Mouse (Mus musculus) kidney, embryonic 15.5 days (tissue): ENCODE data around the gene Gm10436. TPM values are rescaled to one million over a fixed set of nuclear protein-coding genes. Genes with fewer than 3 reads are reported as not detected.
"Not testable (repeated sequence)": the region's sequence is repeated elsewhere in the genome, so short reads cannot be mapped to it uniquely, and the experiment has no call there.

Experiments used
- ATAC-seq: fragments of 200-750 bp; cut with Nextera tagmentation; replicated peaks from 2 replicates; pipeline ENCODE4 v1.8.0; 2017; ENCODE audit warnings: moderate TSS enrichment; ENCODE audit not compliant: low FRiP score
- H3K27ac ChIP-seq: fragments of 300-500 bp; sonication (generic); 2 replicates; pipeline ENCODE4 v1.5.1; 2015; ENCODE audit warnings: mild to moderate bottlenecking, inconsistent platforms
- H3K27me3 ChIP-seq: fragments of 300-500 bp; sonication (generic); 2 replicates; pipeline ENCODE4 v1.6.1; 2015; ENCODE audit warnings: inconsistent platforms
- H3K36me3 ChIP-seq: fragments of 300-500 bp; sonication (generic); 2 replicates; pipeline ENCODE4 v1.6.1; 2015; ENCODE audit warnings: inconsistent platforms
- H3K4me1 ChIP-seq: fragments of 300-500 bp; sonication (generic); 2 replicates; pipeline ENCODE4 v1.6.1; 2015; ENCODE audit warnings: inconsistent platforms
- H3K4me2 ChIP-seq: fragments of 300-500 bp; sonication (generic); 2 replicates; pipeline ENCODE4 v1.6.1; 2015; ENCODE audit warnings: moderate library complexity, mild to moderate bottlenecking, inconsistent platforms
- H3K4me3 ChIP-seq: fragments of 300-500 bp; sonication (generic); replicated peaks from 2 replicates; pipeline ENCODE4 v1.5.1; 2015; ENCODE audit warnings: mild to moderate bottlenecking, inconsistent platforms
- H3K9ac ChIP-seq: fragments of 300-500 bp; sonication (generic); 2 replicates; pipeline ENCODE4 v1.6.1; 2015; ENCODE audit warnings: mild to moderate bottlenecking, inconsistent platforms
- H3K9me3 ChIP-seq: fragments of 300-500 bp; sonication (generic); replicated peaks from 2 replicates; pipeline ENCODE4 v1.6.1; 2016; ENCODE audit warnings: inconsistent platforms
- WGBS: fragments of 180-500 bp; shearing (Covaris S2); methylation state at CpG from one replicate; pipeline ENCODE4 v1.1.7; 2015; ENCODE audit warnings: mixed read lengths; 5-methylcytosine and 5-hydroxymethylcytosine counted together
- polyA plus RNA-seq: library from polyadenylated mRNA; unstranded; fragments of >200 nt; fragmentation: Nextera tagmentation; extraction: Ambion mirVana; gene quantifications from 2 replicates; pipeline ENCODE4 v1.2.1, GENCODE M21; 2015

Gm10436 gene
- polyA plus RNA-seq = not detected in 2 replicates

GRCm38 (mm10) chr12:88182008-88182407 lies at the start of gene Gm10436:
TSS of gene Gm10436 (minus strand) at chr12:88182108.
- H3K4me1 ChIP-seq, H3K4me3 ChIP-seq, ATAC-seq, H3K9me3 ChIP-seq, H3K9ac ChIP-seq, H3K36me3 ChIP-seq, H3K27me3 ChIP-seq, H3K27ac ChIP-seq, H3K4me2 ChIP-seq: not testable (repeated sequence)
- 84% methylated on average over 1 of the region's 1 CpGs for WGBS

DNA sequence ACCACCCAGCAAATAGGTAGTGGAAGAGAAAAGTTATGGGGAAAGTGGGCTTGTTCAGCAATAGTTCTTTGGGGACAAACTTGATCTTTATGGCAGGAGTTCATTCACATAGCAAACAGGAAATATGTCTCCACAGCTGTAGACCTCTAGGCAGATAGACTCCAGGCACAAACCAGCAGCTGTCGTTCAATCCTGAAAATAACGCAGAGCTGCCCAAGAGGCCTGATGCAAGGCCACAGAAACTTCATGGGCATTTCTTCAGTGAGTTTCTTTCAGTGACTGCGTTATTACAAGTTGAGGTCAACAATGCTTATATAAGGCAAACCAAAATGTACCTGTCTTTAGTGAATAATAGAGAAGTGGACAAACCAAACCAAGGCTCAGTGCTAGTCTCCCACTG lies 37.5 kb upstream of the Gm10436 start:
- H3K4me1 ChIP-seq = no peaks in the 10 kb centered on the region
- no peak overlapping the region for H3K4me2 ChIP-seq
- H3K36me3 ChIP-seq = no peaks in the 10 kb centered on the region
- no peak overlapping the region for H3K27ac ChIP-seq
- H3K9me3 ChIP-seq = no peaks in the 10 kb centered on the region
- 88% methylated on average over 3 of the region's 3 CpGs for WGBS
- H3K9ac ChIP-seq = no peak overlapping the region
- H3K27me3 ChIP-seq = no peaks in the 10 kb centered on the region
- ATAC-seq = no peak
- no peak overlapping the region for H3K4me3 ChIP-seq

DNA sequence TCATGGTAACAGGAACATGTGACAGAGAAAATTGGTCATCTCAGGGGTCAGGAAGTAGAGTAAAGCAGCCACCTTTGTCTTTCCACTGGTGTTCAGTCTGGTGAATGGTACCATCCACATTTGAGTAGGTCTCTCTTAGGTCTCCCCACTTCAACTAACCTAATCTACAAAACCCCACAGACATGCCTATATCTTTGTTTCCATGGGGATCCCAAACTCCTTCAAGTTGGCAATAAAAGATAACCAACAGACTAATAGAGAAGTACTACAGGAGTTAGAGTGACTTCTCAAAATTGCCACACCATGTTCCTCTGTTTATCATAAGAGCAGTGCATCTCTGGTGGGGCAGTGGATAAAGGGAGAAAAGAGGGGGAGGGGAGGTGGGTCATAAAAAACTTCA lies 36.2 kb upstream of the Gm10436 start:
- H3K4me2 ChIP-seq, H3K27ac ChIP-seq, H3K9ac ChIP-seq, H3K4me3 ChIP-seq, H3K9me3 ChIP-seq, H3K27me3 ChIP-seq, ATAC-seq, H3K36me3 ChIP-seq, H3K4me1 ChIP-seq: not testable (repeated sequence)

- 90% methylated on average over 12 of the region's 12 CpGs for WGBS
- Histone ChIP-seq H3K27me3 (no peaks in the 10 kb centered on the region), H3K9ac (no peak overlapping the region), H3K27ac (no peak overlapping the region), H3K4me2 (no peak overlapping the region), H3K4me3 (no peak overlapping the region), H3K9me3 (no peaks in the 10 kb centered on the region), H3K36me3 (no peaks in the 10 kb centered on the region), H3K4me1 (no peaks in the 10 kb centered on the region)
- ATAC-seq = no peak
Observed at GRCm38 (mm10) chr12:88214641-88215040, 32.7 kb upstream of the Gm10436 start.

DNA sequence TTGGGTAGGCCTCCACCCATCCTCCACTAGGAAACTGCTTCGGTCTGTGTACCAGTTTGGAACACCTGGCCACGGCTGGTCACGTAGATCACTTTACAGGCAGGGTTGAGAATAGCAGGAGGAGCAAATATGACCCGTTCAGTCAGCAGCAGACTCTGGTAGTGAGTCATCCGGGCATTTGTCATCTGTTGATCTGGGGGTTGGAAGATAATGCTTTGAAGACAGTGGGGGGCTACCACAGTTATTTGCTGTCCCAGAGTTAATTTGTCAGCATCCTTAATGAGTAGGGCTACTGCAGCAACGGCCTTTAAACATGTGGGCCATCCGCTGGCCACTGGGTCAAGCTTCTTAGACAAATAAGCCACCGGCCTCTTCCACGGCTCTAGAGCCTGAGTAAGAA lies 29.6 kb upstream of the Gm10436 start:
- H3K9ac ChIP-seq, H3K4me2 ChIP-seq, H3K4me1 ChIP-seq, H3K36me3 ChIP-seq, H3K27me3 ChIP-seq, H3K4me3 ChIP-seq, H3K9me3 ChIP-seq, ATAC-seq, H3K27ac ChIP-seq: not testable (repeated sequence)
- 79% methylated on average over 9 of the region's 9 CpGs for WGBS

- Histone ChIP-seq H3K27me3 (no peaks in the 10 kb centered on the region), H3K4me1 (no peaks in the 10 kb centered on the region), H3K9me3 (no peaks in the 10 kb centered on the region), H3K27ac (no peak overlapping the region), H3K4me2 (no peak overlapping the region), H3K9ac (no peak overlapping the region), H3K36me3 (no peaks in the 10 kb centered on the region), H3K4me3 (no peak overlapping the region)
- 95% methylated on average over 2 of the region's 2 CpGs for WGBS
- ATAC-seq = no peak
Observed at GRCm38 (mm10) chr12:88202856-88203255, 20.9 kb upstream of the Gm10436 start.

Other genes with a start within 250 kb of the Gm10436 start
- gene Gm2042, start 228.0 kb downstream of the Gm10436 start, polyA plus RNA-seq = not detected in 2 replicates
- not detected in 2 replicates for gene Gm2075, start 170.3 kb downstream of the Gm10436 start, polyA plus RNA-seq
- gene Gm6803, start 163.3 kb downstream of the Gm10436 start, polyA plus RNA-seq = not detected in 2 replicates
- gene Gm2056, start 155.1 kb downstream of the Gm10436 start, polyA plus RNA-seq = not detected in 2 replicates
- gene Gm16368, start 98.4 kb downstream of the Gm10436 start, polyA plus RNA-seq = not detected in 2 replicates
- gene Gm8332, start 68.0 kb upstream of the Gm10436 start, polyA plus RNA-seq = not detected in 2 replicates
- gene Gm5662, start 92.4 kb upstream of the Gm10436 start, polyA plus RNA-seq = 0.12 and 0.13 TPM in 2 replicates
- not detected in 2 replicates for gene Gm5039, start 141.9 kb upstream of the Gm10436 start, polyA plus RNA-seq
- gene Adck1, start 178.4 kb upstream of the Gm10436 start, polyA plus RNA-seq = 21.6 and 21.8 TPM in 2 replicates